Mouse (Mus musculus) cerebellum, postnatal 4 days (tissue): Measurements from ENCODE around the gene Pitpnb.
A peak's percentile ranks its signal among the peaks of the same experiment; 100 is the strongest.

ENCODE experiments used
- DNase-seq, 2 experiments: peaks; one replicate each; pipeline ENCODE4 v3.0.0; 2022; ENCODE audit warnings: low spot score in 2 of 2, mixed read lengths in 1 of 2

The Pitpnb gene

GRCm38 (mm10) chr5:111344721-111345400 is 14.3 kb downstream of the Pitpnb start:
- DNase-seq: no peak

- DNase-seq: no peak
Observed at GRCm38 (mm10) chr5:111356811-111357617, 26.5 kb downstream of the Pitpnb start.

- DNase-seq: no peak
Observed at GRCm38 (mm10) chr5:111360546-111360945, 30.0 kb downstream of the Pitpnb start.

- no peak for DNase-seq
Observed at GRCm38 (mm10) chr5:111361058-111361457, 30.5 kb downstream of the Pitpnb start.

GRCm38 (mm10) chr5:111361846-111362245 is 31.3 kb downstream of the Pitpnb start:
- no peak for DNase-seq

GRCm38 (mm10) chr5:111363446-111364062 is 33.0 kb downstream of the Pitpnb start:
- no peak for DNase-seq

- DNase-seq: peak in 1 of 2 experiments; percentile 37
Observed at GRCm38 (mm10) chr5:111364533-111364932, 34.0 kb downstream of the Pitpnb start.

GRCm38 (mm10) chr5:111366140-111366539 is 35.6 kb downstream of the Pitpnb start:
- DNase-seq: no peak

- no peak for DNase-seq
Observed at GRCm38 (mm10) chr5:111367937-111368517, 37.5 kb downstream of the Pitpnb start.

- DNase-seq: no peak
Observed at GRCm38 (mm10) chr5:111368576-111368975, 38.0 kb downstream of the Pitpnb start.

GRCm38 (mm10) chr5:111375616-111376015 is 45.1 kb downstream of the Pitpnb start:
- DNase-seq: no peak

- DNase-seq: no peak
Observed at GRCm38 (mm10) chr5:111376276-111377020, 45.9 kb downstream of the Pitpnb start.

GRCm38 (mm10) chr5:111378126-111378993 is 47.8 kb downstream of the Pitpnb start:
- DNase-seq: no peak

GRCm38 (mm10) chr5:111383335-111383734 is 52.8 kb downstream of the Pitpnb start:
- DNase-seq: no peak

GRCm38 (mm10) chr5:111390911-111391310 is 60.3 kb downstream of the Pitpnb start:
- DNase-seq: no peak

GRCm38 (mm10) chr5:111391485-111391884 is 60.9 kb downstream of the Pitpnb start:
- no peak for DNase-seq

GRCm38 (mm10) chr5:111393346-111394197 is 63.0 kb downstream of the Pitpnb start:
- DNase-seq: peak; percentile 46 to 89

GRCm38 (mm10) chr5:111394198-111395053 is 63.9 kb downstream of the Pitpnb start:
- DNase-seq: no peak

- no peak for DNase-seq
Observed at GRCm38 (mm10) chr5:111395771-111396170, 65.2 kb downstream of the Pitpnb start.
